Mouse (Mus musculus): ENCODE results near the gene Slco1a1. TPM values are rescaled to one million over a fixed set of nuclear protein-coding genes. Genes with fewer than 3 reads are reported as not detected.

Gene Slco1a1
- polyA plus RNA-seq (2012; rRNA removed) = not detected in 2 replicates

DNA sequence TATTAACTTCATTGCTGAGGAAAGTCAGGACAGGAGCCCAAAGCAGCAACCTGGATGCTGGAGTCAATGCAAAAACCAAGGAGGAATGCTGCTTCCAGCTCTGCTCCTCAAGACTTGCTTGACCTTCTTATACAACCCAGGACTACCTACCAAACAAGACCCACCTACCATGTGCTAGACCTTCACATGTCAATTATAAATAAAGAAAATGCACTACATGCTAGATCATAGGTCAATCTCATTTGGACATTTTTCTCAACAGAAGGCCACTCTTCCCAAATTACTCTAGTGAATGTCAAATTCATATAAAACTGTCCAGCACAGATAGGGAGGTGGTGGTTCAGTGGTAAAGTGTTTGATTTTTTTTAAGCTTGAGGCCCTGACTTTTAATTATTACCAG is at the start of gene Slco1a1:
Slco1a1 (minus strand) TSS at position 101 of the 400 bp plus-strand sequence.

Other genes with a start within 250 kb of the Slco1a1 start
- not detected in 2 replicates for gene Gm5724, start 173.2 kb downstream of the Slco1a1 start, polyA plus RNA-seq (2012; rRNA removed)
- not detected in 2 replicates for gene Slco1a4, start 90.8 kb downstream of the Slco1a1 start, polyA plus RNA-seq (2012; rRNA removed)
- gene Gm6614, start 64.5 kb upstream of the Slco1a1 start, polyA plus RNA-seq (2012; rRNA removed) = not detected in 2 replicates

Data from colon, adult 2 months (tissue).